In genomic region chr9:40892456-40892855, GRCm38 (mm10) we compare ENCODE assay signal across 35 mouse cellular contexts. TPM values are rescaled to one million over a fixed set of nuclear protein-coding genes. Genes with fewer than 3 reads are reported as not detected.
"Had no signal": no experiment of that assay in that cellular context is flagged by ENCODE, and none has a peak within 500 bp of the region (broad histone marks: within the 10 kb centered on the region; RNA-seq: fewer than 3 reads in every experiment).

No protein-coding gene starts in this region.

- H3K27ac ChIP-seq: heart, adult 2 months; heart, embryonic 13.5 days; heart, embryonic 15.5 days; hindbrain, embryonic 13.5 days; hindbrain, embryonic 15.5 days; hindbrain, postnatal 0 days; kidney, embryonic 15.5 days; kidney, postnatal 0 days; layer of hippocampus, adult 2 months; left cerebral cortex, adult 2 months; limb, embryonic 10.5 days; limb, embryonic 12.5 days had no signal

- H3K4me2 ChIP-seq: heart, embryonic 11.5 days; heart, embryonic 13.5 days; heart, embryonic 15.5 days; hindbrain, embryonic 13.5 days; hindbrain, embryonic 15.5 days; kidney, embryonic 15.5 days; limb, embryonic 12.5 days had no signal

- H3K36me3 ChIP-seq: heart, embryonic 13.5 days; heart, embryonic 15.5 days; hindbrain, embryonic 13.5 days; hindbrain, embryonic 15.5 days; kidney, embryonic 15.5 days; limb, embryonic 10.5 days; limb, embryonic 12.5 days had no signal

- ATAC-seq: hindbrain, postnatal 0 days; intestine, embryonic 16.5 days had no signal

- H3K4me3 ChIP-seq: heart, adult 2 months; heart, embryonic 13.5 days; heart, embryonic 15.5 days; hindbrain, embryonic 13.5 days; hindbrain, embryonic 15.5 days; kidney, embryonic 15.5 days; layer of hippocampus, adult 2 months; left cerebral cortex, adult 2 months; limb, embryonic 10.5 days; limb, embryonic 12.5 days had no signal

- H3K9ac ChIP-seq: heart, embryonic 13.5 days; heart, embryonic 15.5 days; hindbrain, embryonic 13.5 days; hindbrain, embryonic 15.5 days; kidney, embryonic 15.5 days; limb, embryonic 12.5 days had no signal

- H3K4me1 ChIP-seq: heart, embryonic 13.5 days; heart, embryonic 15.5 days; hindbrain, embryonic 13.5 days; hindbrain, embryonic 15.5 days; kidney, embryonic 15.5 days; limb, embryonic 10.5 days; limb, embryonic 12.5 days had no signal

- DNase-seq: gastrocnemius, postnatal 14 days; gastrocnemius, postnatal 36 days; heart, adult 11 months; heart, adult 2 months; heart, postnatal 14 days; heart, postnatal 36 days; kidney, adult 11 months; kidney, adult 2 months; kidney, adult 9 months; kidney, postnatal 14 days; kidney, postnatal 36 days; liver had no signal

- H3K9me3 ChIP-seq: heart, embryonic 13.5 days; heart, embryonic 15.5 days; hindbrain, embryonic 13.5 days; hindbrain, embryonic 15.5 days; kidney, embryonic 15.5 days; limb, embryonic 10.5 days; limb, embryonic 12.5 days had no signal

RNA-seq across cellular contexts. Expression of gene Bsx, which starts 18.5 kb away (rescaled TPM):
- total RNA-seq: gastrocnemius, adult 18-20 months; gastrocnemius, adult 8-10 months; gastrocnemius, postnatal 14 days; gastrocnemius, postnatal 36 days; heart, adult 2 months; heart, postnatal 14 days; heart, postnatal 36 days; hematopoietic stem cell, adult 5-6 weeks; hindbrain, postnatal 0 days; layer of hippocampus, adult 2 months; layer of hippocampus, postnatal 10 days; left cerebral cortex, adult 2 months; left cerebral cortex, postnatal 14 days had no signal
- polyA plus RNA-seq: gonadal fat pad, adult 2 months; heart, adult 2 months; heart, embryonic 11.5 days; heart, embryonic 13.5 days; heart, embryonic 15.5 days; heart, postnatal 0 days; hindbrain, embryonic 11.5 days; hindbrain, embryonic 13.5 days; hindbrain, embryonic 15.5 days; hindbrain, postnatal 0 days; intestine, embryonic 14.5 days; intestine, embryonic 16.5 days; kidney, adult 2 months; kidney, embryonic 15.5 days; kidney, postnatal 0 days; large intestine, adult 2 months; limb, embryonic 10.5 days; limb, embryonic 12.5 days had no signal
